Mouse (Mus musculus) thymus, adult 2 months (tissue): ENCODE measurements at regions not wholly inside any gene's neighbourhood (a gene's known extent, or its start where the extent isn't known, plus 50 kb on each side); places are given as distances from the start of the nearest gene placed in this dataset.

Experiments
- DNase-seq: peaks from one replicate; pipeline ENCODE4 v3.0.0; 2021
- H3K27ac ChIP-seq: fragments of 200-500 bp; 2 replicates; pipeline ENCODE4 v1.5.1; 2012; ENCODE audit warnings: low read length, control low read depth; ENCODE audit not compliant: control insufficient read depth, insufficient read depth
- H3K27me3 ChIP-seq: fragments of 200-500 bp; 2 replicates; pipeline ENCODE4 v1.6.1; 2012; ENCODE audit warnings: mild to moderate bottlenecking, low read length, moderate library complexity, mixed read lengths; ENCODE audit not compliant: control insufficient read depth, insufficient read depth
- H3K36me3 ChIP-seq: fragments of 200-500 bp; 2 replicates; pipeline ENCODE4 v1.6.1; 2012; ENCODE audit warnings: mild to moderate bottlenecking, low read length, moderate library complexity; ENCODE audit not compliant: control insufficient read depth, insufficient read depth
- H3K4me1 ChIP-seq: fragments of 200-500 bp; replicated peaks from 2 replicates; pipeline ENCODE4 v1.6.1; 2012; ENCODE audit warnings: low read length; ENCODE audit not compliant: control insufficient read depth, insufficient read depth
- H3K4me3 ChIP-seq: fragments of 200-500 bp; 2 replicates; pipeline ENCODE4 v1.5.1; 2012; ENCODE audit warnings: mild to moderate bottlenecking, low read length, control low read depth, moderate library complexity; ENCODE audit not compliant: control insufficient read depth, insufficient read depth
- CTCF ChIP-seq: fragments of 200-500 bp; IDR thresholded peaks from 2 replicates; pipeline ENCODE4 v1.5.1; 2012; ENCODE audit warnings: mild to moderate bottlenecking, control low read depth, low read length, moderate library complexity, borderline replicate concordance; ENCODE audit not compliant: control insufficient read depth, poor library complexity, insufficient read depth; ENCODE audit errors: extremely low read depth
- POLR2A ChIP-seq: fragments of 200-500 bp; IDR thresholded peaks from 2 replicates; pipeline ENCODE4 v1.6.1; 2012; ENCODE audit warnings: mild to moderate bottlenecking, low read length, control low read depth, moderate library complexity; ENCODE audit not compliant: control insufficient read depth, poor library complexity, insufficient read depth; ENCODE audit errors: extremely low read depth
- WGBS: fragments of 180-500 bp; shearing (Covaris S2); methylation state at CpG from one replicate; pipeline ENCODE4 v1.1.7; 2018; 5-methylcytosine and 5-hydroxymethylcytosine counted together

- H3K27me3 ChIP-seq: no peaks in the 10 kb centered on the region
- DNase-seq: no peak
- no peak overlapping the region for H3K27ac ChIP-seq
- H3K4me1 ChIP-seq: no peaks in the 10 kb centered on the region
- TF ChIP-seq CTCF (no peak), POLR2A (no peak)
- 93% methylated on average over 13 of the region's 13 CpGs for WGBS
- no peaks in the 10 kb centered on the region for H3K36me3 ChIP-seq
- H3K4me3 ChIP-seq: no peak overlapping the region
Measured at GRCm38 (mm10) chr11:84682931-84683330, 136.4 kb downstream of the Mrm1 start.

- DNase-seq: no peak
- Histone ChIP-seq H3K27me3 (no peaks in the 10 kb centered on the region), H3K4me3 (no peak overlapping the region), H3K36me3 (no peaks in the 10 kb centered on the region), H3K4me1 (no peaks in the 10 kb centered on the region), H3K27ac (no peak overlapping the region)
- TF ChIP-seq POLR2A (no peak), CTCF (no peak)
- 64% methylated on average over 18 of the region's 18 CpGs for WGBS
Measured at GRCm38 (mm10) chr11:84676377-84677078, 142.8 kb downstream of the Mrm1 start.

- 58% methylated on average over 18 of the region's 18 CpGs for WGBS
- TF ChIP-seq POLR2A: no peak
- TF ChIP-seq CTCF: no peak
- H3K27me3 ChIP-seq: no peaks in the 10 kb centered on the region
Measured at GRCm38 (mm10) chr11:84672841-84673473, 146.4 kb downstream of the Mrm1 start.

DNA sequence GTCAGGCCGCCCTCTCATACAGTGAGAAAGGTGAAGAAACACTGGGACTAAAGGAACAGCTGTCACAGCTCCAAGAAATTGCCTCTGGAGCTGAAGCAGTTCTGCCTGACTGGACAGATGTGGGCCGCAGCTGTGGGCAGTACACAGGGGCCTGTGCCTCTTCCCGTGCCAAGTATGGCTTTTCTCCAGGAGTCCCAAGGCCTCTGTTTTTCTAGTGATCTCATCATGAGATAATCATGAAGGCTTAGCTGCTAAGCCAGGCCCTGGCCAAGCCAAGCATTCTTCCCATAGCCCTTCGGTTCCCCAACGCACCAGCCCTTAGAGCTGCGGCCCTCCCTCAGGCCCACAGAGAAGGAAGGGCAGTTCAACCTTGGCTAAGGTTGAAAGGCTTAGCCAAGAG, 146.2 kb upstream of the Lhx1 start:
- no peaks in the 10 kb centered on the region for H3K27me3 ChIP-seq
- 86% methylated on average over 6 of the region's 6 CpGs for WGBS
- no peaks in the 10 kb centered on the region for H3K4me1 ChIP-seq
- no peak for DNase-seq
- H3K36me3 ChIP-seq: no peaks in the 10 kb centered on the region
- TF ChIP-seq POLR2A: no peak
- no peak for TF ChIP-seq CTCF
- H3K4me3 ChIP-seq: no peak overlapping the region
- no peak overlapping the region for H3K27ac ChIP-seq

More at GRCm38 (mm10) chr11:84672841-84673473, 146.4 kb downstream of the Mrm1 start:
- H3K36me3 ChIP-seq: no peaks in the 10 kb centered on the region
- no peak for DNase-seq
- H3K27ac ChIP-seq: no peak overlapping the region
- no peaks in the 10 kb centered on the region for H3K4me1 ChIP-seq
- no peak overlapping the region for H3K4me3 ChIP-seq

GRCm38 (mm10) chr11:84667711-84668110, 142.4 kb upstream of the Lhx1 start:
- no peak for TF ChIP-seq POLR2A
- no peak for TF ChIP-seq CTCF
- 75% methylated on average over 4 of the region's 4 CpGs for WGBS
- DNase-seq: no peak
- H3K27me3 ChIP-seq: no peaks in the 10 kb centered on the region
- no peaks in the 10 kb centered on the region for H3K36me3 ChIP-seq
- H3K4me1 ChIP-seq: no peaks in the 10 kb centered on the region
- H3K27ac ChIP-seq: no peak overlapping the region
- H3K4me3 ChIP-seq: no peak overlapping the region

DNA sequence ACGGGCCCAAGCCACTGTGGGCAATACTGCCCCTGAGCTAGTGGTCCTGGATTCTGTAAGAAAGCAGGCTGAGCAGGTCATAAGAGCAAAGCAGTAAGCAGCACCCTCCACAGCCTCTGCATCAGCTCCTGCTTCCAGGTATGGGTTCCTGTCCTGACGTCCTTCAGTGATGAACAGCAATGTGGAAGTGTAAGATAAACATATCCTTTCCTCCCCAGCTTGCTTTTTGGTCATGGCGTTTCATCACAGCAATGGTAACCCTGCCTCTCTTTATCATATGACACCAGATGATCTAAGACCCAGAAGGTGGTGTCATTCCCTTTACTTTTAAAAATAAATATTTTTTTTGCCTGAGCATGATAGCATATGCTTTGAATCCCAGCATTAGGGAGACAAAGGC, 138.9 kb upstream of the Lhx1 start:
- no peaks in the 10 kb centered on the region for H3K4me1 ChIP-seq
- no peak for DNase-seq
- TF ChIP-seq POLR2A: no peak
- TF ChIP-seq CTCF: no peak
- no peak overlapping the region for H3K27ac ChIP-seq
- H3K4me3 ChIP-seq: no peak overlapping the region
- WGBS: 59% methylated on average over 3 of the region's 3 CpGs
- no peaks in the 10 kb centered on the region for H3K36me3 ChIP-seq
- H3K27me3 ChIP-seq: no peaks in the 10 kb centered on the region
